Mouse (Mus musculus): ENCODE measurements around the gene Dda1.
A peak's percentile ranks its signal among the peaks of the same experiment; 100 is the strongest.

DNA sequence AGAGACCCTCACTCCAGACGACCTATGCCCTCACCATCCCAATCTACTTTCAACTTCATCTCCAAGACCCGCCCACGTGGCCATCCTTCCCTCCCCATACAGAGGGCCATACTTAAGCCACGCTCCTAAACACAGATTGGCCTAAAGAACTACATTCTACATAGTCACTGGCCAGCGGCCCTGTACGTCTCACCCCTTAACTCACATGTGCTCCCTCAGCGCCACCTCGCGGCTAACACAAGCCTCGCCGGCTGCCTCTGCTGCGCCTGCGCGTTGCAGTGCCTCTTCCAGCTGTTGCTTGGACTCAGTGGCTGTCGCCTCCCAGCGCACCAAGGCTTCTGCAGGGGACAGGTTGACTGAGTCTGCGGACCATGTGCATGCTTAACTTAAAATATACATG, 52.6 kb downstream of the Dda1 start:
- TF ChIP-seq CTCF (IDR thresholded peaks at IDR 0.05) (peak; percentile 100), EP300 (IDR thresholded peaks at IDR 0.05) (no peak)

Measured in lung, postnatal 0 days (tissue).